Mouse (Mus musculus): ENCODE measurements around the gene Lypd6. TPM values are rescaled to one million over a fixed set of nuclear protein-coding genes. Genes with fewer than 3 reads are reported as not detected.

Gene Lypd6
- polyA plus RNA-seq, 1 experiment: not detected

DNA sequence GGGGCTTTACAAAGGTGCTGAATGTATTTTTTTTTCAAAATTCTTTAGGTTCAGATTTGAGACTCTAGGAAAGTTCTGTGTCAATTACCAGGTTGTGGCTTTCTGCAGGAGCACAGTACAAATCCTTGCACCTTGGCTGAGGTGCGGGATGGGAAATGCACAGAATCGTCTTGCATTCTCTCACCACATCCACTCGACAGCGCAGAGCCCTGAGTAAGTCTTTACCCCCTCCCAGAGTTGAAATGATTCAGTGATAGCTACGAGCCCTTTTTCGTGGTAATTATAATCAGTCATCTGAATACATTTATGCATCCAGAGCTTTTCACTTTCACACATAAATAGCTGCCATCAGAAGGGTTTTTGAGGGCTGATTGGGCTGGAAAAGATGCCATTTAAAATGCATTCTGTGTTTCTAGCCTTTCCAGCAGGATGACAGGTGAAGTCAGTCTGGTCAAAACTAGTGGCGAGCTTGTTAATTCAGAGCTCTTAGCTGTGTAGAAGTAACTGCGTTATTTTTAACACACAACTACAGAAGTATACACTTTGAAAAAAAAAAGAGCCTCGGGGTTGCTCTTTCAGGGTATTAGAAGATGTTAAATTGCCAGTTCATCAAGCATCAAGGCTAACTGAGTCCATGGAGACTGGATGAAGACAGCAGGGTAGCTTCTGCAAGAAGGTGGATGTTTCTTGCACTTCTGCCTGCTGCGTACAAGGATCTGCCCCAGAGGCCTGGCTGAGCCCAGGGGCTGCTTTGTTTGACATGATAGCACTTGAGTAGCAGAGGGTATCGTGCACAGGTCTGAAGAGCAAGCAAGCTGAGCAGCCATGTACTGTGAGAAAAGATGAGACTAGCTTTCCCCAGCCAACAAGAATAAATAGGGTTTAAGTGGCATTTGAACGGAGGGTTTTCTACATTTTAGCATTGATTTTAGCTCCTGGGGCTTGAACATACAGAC, 62.4 kb downstream of the Lypd6 start:
- no peak for TF ChIP-seq GATA1 (IDR thresholded peaks at IDR 0.05; ENCODE audit: borderline replicate concordance, low read length)
- TF ChIP-seq FLI1 (IDR thresholded peaks at IDR 0.05; ENCODE audit: low read length): no peak
- no peak overlapping the region for H3K4me3 ChIP-seq (replicated peaks)
- H3K9me3 ChIP-seq: peaks cover 2% of the 10 kb centered on the region; the same call in 1 of the 2 replicates

DNA sequence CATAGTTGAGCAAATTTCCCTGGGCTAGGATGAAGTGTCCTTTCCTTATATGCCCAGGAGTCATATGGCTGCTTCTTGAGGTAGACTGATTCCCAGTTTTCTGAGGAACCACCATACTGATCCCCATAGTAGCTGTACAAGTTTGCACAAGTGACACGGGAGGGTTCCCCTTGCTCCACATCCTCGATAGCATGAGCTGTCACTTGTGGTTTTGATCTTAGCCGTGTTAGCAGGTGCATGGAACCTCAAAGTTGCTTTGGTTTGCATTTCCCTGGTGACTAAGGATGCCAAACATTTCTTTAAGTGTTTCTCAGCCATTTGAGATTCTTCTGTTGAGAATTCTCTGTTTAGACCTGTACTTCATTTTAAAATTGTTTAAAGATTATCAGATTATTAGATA, 64.4 kb downstream of the Lypd6 start:
- Histone ChIP-seq H3K4me1 (no peaks in the 10 kb centered on the region), H3K9me3 (no peaks in the 10 kb centered on the region), H3K27me3 (replicated peaks) (no peaks in the 10 kb centered on the region), H3K36me3 (replicated peaks; ENCODE audit: low read length) (no peaks in the 10 kb centered on the region), H3K4me3 (replicated peaks) (no peak overlapping the region)
- no peak for TF ChIP-seq GATA1 (IDR thresholded peaks at IDR 0.05; ENCODE audit: borderline replicate concordance, low read length)
- TF ChIP-seq FLI1 (IDR thresholded peaks at IDR 0.05; ENCODE audit: low read length): no peak

More for the DNA sequence above, 62.4 kb downstream of the Lypd6 start:
- Histone ChIP-seq H3K4me1 (no peaks in the 10 kb centered on the region), H3K27me3 (replicated peaks) (no peaks in the 10 kb centered on the region), H3K36me3 (replicated peaks; ENCODE audit: low read length) (no peaks in the 10 kb centered on the region)

DNA sequence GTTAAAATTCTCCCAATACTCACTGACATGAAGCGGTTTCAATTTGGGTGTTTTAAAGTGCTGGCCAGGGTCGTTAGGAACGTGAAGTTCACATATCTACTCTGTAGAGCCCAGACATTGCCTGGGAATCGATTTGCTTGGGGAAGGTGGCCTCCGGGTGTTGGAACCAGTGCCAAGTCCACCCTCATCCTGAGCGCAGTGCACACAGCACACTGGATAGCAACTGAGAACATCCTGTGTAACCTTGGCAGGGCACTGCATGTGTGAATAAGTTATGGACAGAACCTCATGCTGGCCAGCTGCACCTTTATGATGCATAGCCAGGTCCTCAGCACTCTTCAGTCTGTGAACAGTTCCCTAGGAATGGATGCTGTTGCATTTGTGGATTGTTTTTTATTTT, 77.4 kb downstream of the Lypd6 start:
- Histone ChIP-seq H3K4me1 (no peaks in the 10 kb centered on the region), H3K4me3 (replicated peaks) (no peak overlapping the region)

DNA sequence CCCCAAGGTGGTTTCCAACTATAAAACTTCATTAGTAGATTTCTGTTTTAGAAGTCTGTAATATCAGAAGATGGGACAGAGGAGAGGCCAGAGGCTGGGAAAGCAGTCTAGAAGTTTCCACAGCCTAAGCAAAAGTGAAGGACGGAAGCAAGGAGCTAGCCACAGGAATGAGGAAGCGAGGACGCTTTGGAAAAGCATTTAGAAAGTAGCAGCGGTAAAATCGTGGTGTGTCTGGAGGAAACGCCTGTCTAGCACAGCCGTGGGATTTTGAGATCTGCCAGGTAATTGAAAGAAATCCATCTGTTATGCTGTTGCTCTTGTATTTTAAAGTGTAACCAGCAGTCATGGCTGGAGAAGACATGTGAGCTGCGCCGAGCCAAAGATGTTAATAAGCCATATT, 81.1 kb downstream of the Lypd6 start:
- Histone ChIP-seq H3K4me3 (replicated peaks) (no peak overlapping the region), H3K36me3 (replicated peaks; ENCODE audit: low read length) (no peaks in the 10 kb centered on the region), H3K4me1 (no peaks in the 10 kb centered on the region), H3K27me3 (replicated peaks) (peaks cover 4% of the 10 kb centered on the region), H3K9me3 (peaks cover 5% of the 10 kb centered on the region; the same call in 1 of the 2 replicates)
- TF ChIP-seq GATA1 (IDR thresholded peaks at IDR 0.05; ENCODE audit: borderline replicate concordance, low read length): no peak
- no peak for TF ChIP-seq FLI1 (IDR thresholded peaks at IDR 0.05; ENCODE audit: low read length)

More for the DNA sequence above, 77.4 kb downstream of the Lypd6 start:
- TF ChIP-seq GATA1 (IDR thresholded peaks at IDR 0.05; ENCODE audit: borderline replicate concordance, low read length) (no peak), FLI1 (IDR thresholded peaks at IDR 0.05; ENCODE audit: low read length) (no peak)
- Histone ChIP-seq H3K27me3 (replicated peaks) (peaks cover 2% of the 10 kb centered on the region), H3K9me3 (peaks cover 3% of the 10 kb centered on the region; the same call in 1 of the 2 replicates), H3K36me3 (replicated peaks; ENCODE audit: low read length) (no peaks in the 10 kb centered on the region)

DNA sequence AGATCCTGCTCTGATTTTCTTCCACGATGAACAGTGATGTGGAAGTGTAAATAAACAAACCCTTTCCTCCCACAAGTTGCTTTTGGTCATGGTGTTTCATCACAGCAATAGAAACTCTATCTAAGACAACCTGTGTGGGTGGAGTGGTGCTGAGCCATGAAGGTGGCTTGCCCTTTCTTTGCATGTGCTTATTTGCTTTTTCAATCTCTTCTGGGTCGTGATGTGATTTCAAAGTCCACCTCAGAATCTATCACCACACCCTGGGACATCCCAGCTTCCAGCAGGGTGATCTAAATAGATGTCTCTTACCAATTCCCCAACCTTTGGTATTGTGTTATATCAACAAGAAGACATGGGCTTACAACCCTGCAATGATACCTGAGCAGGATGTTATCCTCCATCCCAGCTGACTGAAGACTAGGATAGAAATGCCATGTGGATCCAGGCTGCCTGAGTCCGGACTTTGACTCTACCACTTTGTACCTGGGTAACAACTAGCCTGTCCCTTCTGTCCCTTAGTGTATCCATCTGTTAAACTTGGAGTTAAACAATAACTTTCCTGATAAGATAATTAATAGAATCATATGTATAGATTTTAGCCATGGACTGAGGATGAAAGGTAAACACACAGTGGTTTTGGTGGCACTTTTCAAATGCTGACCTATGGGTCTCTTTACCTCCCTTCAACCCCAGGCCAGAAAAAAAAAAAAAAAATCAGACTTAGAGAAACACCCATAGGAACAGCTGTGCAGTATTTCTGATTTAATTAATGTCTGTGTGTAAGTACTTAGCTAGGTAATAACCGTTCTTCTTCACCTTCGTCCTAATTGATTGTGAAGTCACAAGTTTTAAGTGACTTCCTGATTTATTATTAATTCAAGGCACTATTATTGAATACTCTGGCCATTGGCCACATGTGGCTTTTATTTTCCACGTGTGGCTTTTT, 83.3 kb downstream of the Lypd6 start:
- Histone ChIP-seq H3K36me3 (replicated peaks; ENCODE audit: low read length) (no peaks in the 10 kb centered on the region), H3K4me1 (no peaks in the 10 kb centered on the region), H3K9me3 (peaks cover 12% of the 10 kb centered on the region), H3K4me3 (replicated peaks) (no peak overlapping the region), H3K27me3 (replicated peaks) (peaks cover 2% of the 10 kb centered on the region)
- TF ChIP-seq GATA1 (IDR thresholded peaks at IDR 0.05; ENCODE audit: borderline replicate concordance, low read length) (no peak), FLI1 (IDR thresholded peaks at IDR 0.05; ENCODE audit: low read length) (no peak)

DNA sequence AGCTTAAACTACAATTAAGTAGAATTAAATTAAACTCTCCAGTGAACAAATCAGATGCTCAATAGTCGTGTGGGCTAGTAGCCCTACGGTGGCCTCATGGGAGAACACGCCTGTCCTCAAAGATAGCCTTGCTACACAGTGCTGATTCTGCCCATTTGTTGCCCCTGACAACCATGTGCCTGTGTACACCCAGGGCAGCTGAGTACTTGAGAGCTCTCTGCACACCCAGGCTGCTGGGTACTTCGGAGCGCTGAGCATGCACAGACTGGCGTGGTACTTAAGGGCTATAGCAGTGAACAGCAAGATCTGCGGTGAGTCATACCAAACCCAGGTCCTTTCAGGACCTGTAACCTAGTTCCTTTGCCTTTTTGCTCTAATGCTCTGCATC, 84.0 kb downstream of the Lypd6 start:
- H3K9me3 ChIP-seq: peaks cover 12% of the 10 kb centered on the region
- no peak overlapping the region for H3K4me3 ChIP-seq (replicated peaks)
- no peak for TF ChIP-seq FLI1 (IDR thresholded peaks at IDR 0.05; ENCODE audit: low read length)
- no peak for TF ChIP-seq GATA1 (IDR thresholded peaks at IDR 0.05; ENCODE audit: borderline replicate concordance, low read length)
- peaks cover 2% of the 10 kb centered on the region for H3K27me3 ChIP-seq (replicated peaks)
- no peaks in the 10 kb centered on the region for H3K4me1 ChIP-seq
- H3K36me3 ChIP-seq (replicated peaks; ENCODE audit: low read length): no peaks in the 10 kb centered on the region

DNA sequence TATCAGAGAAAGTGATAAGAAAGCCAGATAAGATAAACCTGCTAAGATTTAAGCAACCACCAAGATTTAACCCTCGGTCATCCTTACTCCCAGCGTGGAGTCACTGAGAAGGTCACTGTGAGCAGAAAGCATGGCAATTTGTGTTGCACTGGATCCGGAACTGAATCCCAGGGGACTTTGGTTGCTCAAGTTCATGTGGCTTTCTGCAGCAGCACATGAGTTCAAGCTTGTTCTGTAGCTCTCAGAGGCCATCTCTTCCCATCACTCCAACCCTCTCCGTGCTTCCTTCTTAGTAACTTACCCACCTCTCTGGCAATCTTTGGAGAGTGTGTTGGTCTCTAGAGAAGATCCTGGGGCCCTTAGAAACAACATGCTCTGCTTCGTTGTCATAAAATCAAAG, 84.6 kb downstream of the Lypd6 start:
- Histone ChIP-seq H3K36me3 (replicated peaks; ENCODE audit: low read length) (no peaks in the 10 kb centered on the region), H3K9me3 (peaks cover 12% of the 10 kb centered on the region), H3K4me1 (no peaks in the 10 kb centered on the region), H3K27me3 (replicated peaks) (peaks cover 2% of the 10 kb centered on the region), H3K4me3 (replicated peaks) (no peak overlapping the region)
- TF ChIP-seq FLI1 (IDR thresholded peaks at IDR 0.05; ENCODE audit: low read length) (no peak), GATA1 (IDR thresholded peaks at IDR 0.05; ENCODE audit: borderline replicate concordance, low read length) (no peak)

DNA sequence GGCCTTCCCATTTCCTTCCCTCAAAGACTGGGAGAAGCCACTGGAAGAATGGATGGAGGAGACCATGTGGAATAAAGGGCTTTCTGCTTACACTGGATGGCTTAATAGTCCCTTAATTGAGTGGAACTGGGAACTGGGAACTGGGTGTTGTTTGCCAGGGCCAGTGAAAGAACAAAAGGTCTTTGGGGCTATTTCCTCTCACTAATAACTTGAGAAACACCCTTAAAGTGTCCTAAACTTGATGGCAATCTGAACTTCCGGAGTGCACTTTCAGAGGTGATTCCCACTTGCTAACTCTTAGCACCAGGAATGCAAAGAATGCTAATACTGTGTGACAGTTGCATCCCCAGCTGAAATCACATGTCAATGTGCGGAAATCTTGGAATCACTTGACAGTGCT, 85.2 kb downstream of the Lypd6 start:
- Histone ChIP-seq H3K9me3 (peaks cover 18% of the 10 kb centered on the region), H3K4me3 (replicated peaks) (no peak overlapping the region), H3K36me3 (replicated peaks; ENCODE audit: low read length) (no peaks in the 10 kb centered on the region), H3K27me3 (replicated peaks) (peaks cover 2% of the 10 kb centered on the region), H3K4me1 (no peaks in the 10 kb centered on the region)
- TF ChIP-seq GATA1 (IDR thresholded peaks at IDR 0.05; ENCODE audit: borderline replicate concordance, low read length): no peak
- TF ChIP-seq FLI1 (IDR thresholded peaks at IDR 0.05; ENCODE audit: low read length): no peak

DNA sequence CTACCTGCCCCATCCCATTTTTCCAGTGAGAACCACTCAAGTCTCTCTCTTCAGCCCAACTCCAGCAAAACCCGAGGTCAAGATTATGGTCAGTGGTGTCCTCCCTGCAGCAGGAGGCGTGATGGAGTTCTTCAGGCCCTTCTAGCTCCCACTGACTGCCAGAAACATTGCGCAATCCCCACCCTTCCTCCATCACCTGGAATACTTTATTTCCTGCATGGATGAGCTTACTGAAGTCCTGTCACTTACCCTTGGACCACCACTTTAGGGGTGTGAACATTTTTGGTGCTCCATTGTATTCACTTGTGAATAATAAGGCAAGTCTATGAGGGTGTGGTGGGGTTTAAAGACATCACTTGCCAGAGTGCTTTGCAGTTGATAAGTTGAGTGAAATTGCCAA, 85.7 kb downstream of the Lypd6 start:
- Histone ChIP-seq H3K27me3 (replicated peaks) (peaks cover 2% of the 10 kb centered on the region), H3K36me3 (replicated peaks; ENCODE audit: low read length) (no peaks in the 10 kb centered on the region), H3K4me1 (no peaks in the 10 kb centered on the region), H3K9me3 (peaks cover 19% of the 10 kb centered on the region), H3K4me3 (replicated peaks) (no peak overlapping the region)
- TF ChIP-seq GATA1 (IDR thresholded peaks at IDR 0.05; ENCODE audit: borderline replicate concordance, low read length): no peak

Measured in megakaryocyte, embryonic 14.5 days (primary cell).